Mouse (Mus musculus) monocyte, adult 5-6 weeks (primary cell): Measurements from ENCODE around the gene Arhgap18. TPM values are rescaled to one million over a fixed set of nuclear protein-coding genes. Genes with fewer than 3 reads are reported as not detected.

Source experiments
- ATAC-seq: fragments of 153-309, 156-312 bp; replicated peaks from 2 replicates; pipeline ENCODE4 v1.8.0; 2017; ENCODE audit warnings: mild to moderate bottlenecking; ENCODE audit not compliant: low TSS enrichment, insufficient number of reproducible peaks, severe bottlenecking, poor library complexity, low FRiP score
- total RNA-seq: library from RNA; stranded (forward); fragments of 200-1000, 200-491, 200-594 nt; gene quantifications from 3 replicates; pipeline ENCODE4 v1.2.3, GENCODE M21; 2017

The Arhgap18 gene
- total RNA-seq, 1 experiment from 2014 or later, result 39.9 TPM

GRCm38 (mm10) chr10:26772624-26773540 is 19.7 kb downstream of the Arhgap18 start:
- ATAC-seq, result no peak

- no peak for ATAC-seq
Measured at GRCm38 (mm10) chr10:26773541-26773940, 20.3 kb downstream of the Arhgap18 start.

- no peak for ATAC-seq
Measured at GRCm38 (mm10) chr10:26774266-26774665, 21.0 kb downstream of the Arhgap18 start.

- ATAC-seq, result no peak
Measured at GRCm38 (mm10) chr10:26776443-26776842, 23.2 kb downstream of the Arhgap18 start.

- no peak for ATAC-seq
Measured at GRCm38 (mm10) chr10:26780581-26780980, 27.4 kb downstream of the Arhgap18 start.

- ATAC-seq, result no peak
Measured at GRCm38 (mm10) chr10:26789680-26790079, 36.5 kb downstream of the Arhgap18 start.

- ATAC-seq, result no peak
Measured at GRCm38 (mm10) chr10:26791810-26792209, 38.6 kb downstream of the Arhgap18 start.

GRCm38 (mm10) chr10:26793013-26793412 is 39.8 kb downstream of the Arhgap18 start:
- no peak for ATAC-seq

- ATAC-seq, result no peak
Measured at GRCm38 (mm10) chr10:26796432-26797286, 43.4 kb downstream of the Arhgap18 start.

GRCm38 (mm10) chr10:26797287-26797672 is 44.1 kb downstream of the Arhgap18 start:
- ATAC-seq, result 0 out of 2 replicates have a peak, but pooled peaks have one; percentile 18

- peak; percentile 28 for ATAC-seq
Measured at GRCm38 (mm10) chr10:26798752-26799411, 45.7 kb downstream of the Arhgap18 start.

GRCm38 (mm10) chr10:26799562-26800051 is 46.4 kb downstream of the Arhgap18 start:
- ATAC-seq, result peak; percentile 81

GRCm38 (mm10) chr10:26804351-26804983 is 51.2 kb downstream of the Arhgap18 start:
- ATAC-seq, result no peak

GRCm38 (mm10) chr10:26805007-26805406 is 51.8 kb downstream of the Arhgap18 start:
- ATAC-seq, result no peak

GRCm38 (mm10) chr10:26806092-26806491 is 52.9 kb downstream of the Arhgap18 start:
- no peak for ATAC-seq

GRCm38 (mm10) chr10:26810059-26810458 is 56.8 kb downstream of the Arhgap18 start:
- ATAC-seq, result no peak

- no peak for ATAC-seq
Measured at GRCm38 (mm10) chr10:26810810-26811209, 57.6 kb downstream of the Arhgap18 start.

GRCm38 (mm10) chr10:26811342-26811741 is 58.1 kb downstream of the Arhgap18 start:
- no peak for ATAC-seq
